Mouse (Mus musculus) heart, postnatal 0 days (tissue): ENCODE data around the gene Slc10a7.

Experiments
- CTCF ChIP-seq: IDR thresholded peaks from 2 replicates; pipeline ENCODE4 v1.5.1; 2016; ENCODE audit warnings: antibody characterized with exemption, control low read depth, low read depth
- EP300 ChIP-seq: IDR thresholded peaks from 2 replicates; pipeline ENCODE4 v1.6.1; 2016; ENCODE audit warnings: antibody characterized with exemption, low read depth

DNA sequence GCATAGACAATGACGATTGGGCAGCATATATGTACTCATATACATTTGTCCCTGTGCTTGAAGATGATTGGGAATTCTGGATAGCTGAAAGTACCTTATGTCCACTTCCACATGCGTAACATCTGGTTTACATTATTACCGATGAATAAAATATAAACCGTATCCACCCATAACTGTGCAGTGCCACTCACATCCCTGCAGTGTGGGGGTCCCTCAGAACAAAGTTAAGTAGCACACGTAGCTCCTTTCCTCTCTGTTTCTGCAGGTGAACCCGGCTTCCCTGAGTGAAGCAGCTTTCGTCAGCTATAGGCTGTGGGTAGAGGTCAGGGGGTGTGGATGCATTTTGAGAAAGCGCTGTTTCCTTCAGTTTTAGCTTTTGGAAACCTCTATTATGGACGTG is 132.8 kb downstream of the Slc10a7 start:
- TF ChIP-seq CTCF = no peak
- TF ChIP-seq EP300 = no peak
